Mouse (Mus musculus): ENCODE measurements around the gene Mxd4.
A peak's percentile ranks its signal among the peaks of the same experiment; 100 is the strongest.

The Mxd4 gene

DNA sequence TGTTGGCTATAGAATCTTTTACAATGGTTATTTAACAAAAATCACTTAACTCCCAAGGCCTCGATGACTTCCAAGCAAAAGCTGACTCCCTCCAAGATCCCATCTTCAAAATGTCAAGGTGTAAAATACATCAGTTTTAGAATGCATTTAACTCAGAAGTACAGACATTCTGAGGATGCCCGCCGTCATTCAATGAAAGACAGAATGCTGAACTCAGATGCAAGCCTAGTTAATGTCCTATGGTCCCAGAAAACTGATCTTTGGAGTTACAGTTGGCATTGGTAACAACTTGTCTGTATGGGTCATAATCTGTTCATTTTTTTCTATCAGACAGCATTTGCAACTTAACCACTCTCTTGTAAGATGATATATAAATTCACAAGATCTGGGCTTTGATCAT, 17.6 kb downstream of the Mxd4 start:
- no peak for DNase-seq (ENCODE audit: low spot score)

DNA sequence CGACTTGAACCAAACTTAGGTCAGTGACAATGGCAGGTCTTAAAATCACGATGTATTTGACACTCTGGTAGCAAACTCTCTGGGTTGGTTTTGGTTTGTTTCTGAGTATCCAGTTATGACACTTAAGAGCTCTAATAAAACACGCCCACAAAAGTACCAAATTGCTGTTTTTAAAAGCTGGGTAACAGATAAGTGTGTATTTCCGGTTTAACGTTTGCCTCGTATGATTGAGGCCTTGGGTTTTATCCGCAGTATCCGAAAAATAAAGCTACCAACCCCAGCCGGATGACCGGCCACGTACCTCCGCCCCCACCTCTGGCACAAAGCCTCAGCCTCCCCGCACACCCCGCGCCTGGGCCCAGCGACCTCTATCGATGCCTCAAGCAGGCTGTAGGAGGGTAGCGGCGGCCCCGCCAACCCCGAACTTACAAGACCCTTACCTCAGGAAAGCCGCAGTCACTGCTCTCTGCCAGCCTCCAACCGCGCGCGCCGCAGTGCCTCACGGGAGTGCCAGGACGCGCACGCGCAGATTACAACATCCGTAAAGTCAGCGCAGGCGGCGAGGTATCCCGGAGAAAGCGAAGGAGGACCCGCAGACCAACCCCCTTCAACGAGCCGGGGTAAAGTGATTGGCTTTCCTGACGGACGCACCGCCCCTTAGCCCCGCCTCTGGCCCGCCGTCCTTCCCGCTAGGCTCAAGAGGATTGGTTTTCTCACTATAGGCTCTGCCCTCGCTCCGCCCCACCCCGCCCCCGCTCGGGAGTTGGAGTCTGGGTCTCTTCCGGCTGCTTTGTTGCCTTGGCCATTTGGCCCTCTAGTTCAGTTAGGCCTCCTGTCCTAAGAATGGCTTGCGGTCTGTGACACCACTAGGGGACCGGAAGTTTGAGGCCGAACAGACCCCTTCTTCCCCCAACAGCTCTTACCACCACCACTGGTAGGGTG, 18.3 kb downstream of the Mxd4 start, which contains the start of the genes Poln and Haus3:
Poln (minus strand) TSS at position 499 of the 942 bp plus-strand sequence.
Haus3 (minus strand) TSS at position 578 of the 942 bp plus-strand sequence.
- peak; percentile 96 for DNase-seq (ENCODE audit: low spot score)

DNA sequence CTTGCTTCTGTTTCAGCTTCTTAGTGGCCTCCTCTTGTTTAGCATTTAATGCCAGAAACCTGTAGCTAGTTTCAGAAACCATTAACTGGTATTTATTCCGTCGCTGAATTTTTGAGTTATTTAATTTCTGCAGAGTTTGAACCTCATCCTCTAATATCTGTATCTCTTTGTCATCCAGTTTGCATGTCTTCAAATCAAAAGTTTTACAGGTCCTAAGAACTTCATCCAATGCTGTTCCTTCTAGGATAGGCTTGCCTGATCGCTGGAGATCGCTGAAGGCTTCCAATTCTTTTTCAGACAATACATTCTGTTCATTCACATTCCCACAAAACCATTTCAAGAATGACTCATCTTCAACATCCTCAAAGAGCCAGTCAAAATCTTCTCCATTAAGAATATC, 19.7 kb downstream of the Mxd4 start:
- DNase-seq (ENCODE audit: low spot score), result no peak

- DNase-seq (ENCODE audit: low spot score), result no peak
Observed at GRCm38 (mm10) chr5:34165793-34166192, 21.7 kb downstream of the Mxd4 start.

- no peak for DNase-seq (ENCODE audit: low spot score)
Observed at GRCm38 (mm10) chr5:34148476-34148875, 39.0 kb downstream of the Mxd4 start.

DNA sequence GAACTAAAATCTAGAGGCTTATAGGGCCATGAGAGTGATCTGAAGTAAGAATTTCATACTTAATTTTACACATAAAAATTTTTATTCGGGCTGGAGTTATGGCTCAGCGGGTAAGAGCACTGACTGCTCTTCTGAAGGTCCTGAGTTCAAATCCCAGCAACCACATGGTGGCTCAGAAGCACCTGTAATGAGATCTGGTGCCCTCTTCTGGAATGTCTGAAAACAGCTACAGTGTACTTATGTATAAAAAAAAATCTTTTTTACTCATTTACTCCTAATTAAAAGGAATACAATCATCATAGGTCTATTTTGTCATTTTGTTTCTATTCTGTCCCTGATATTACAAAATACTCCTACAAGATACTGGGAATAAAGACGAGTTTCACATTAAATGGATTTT, 40.0 kb downstream of the Mxd4 start:
- no peak for DNase-seq (ENCODE audit: low spot score)

DNA sequence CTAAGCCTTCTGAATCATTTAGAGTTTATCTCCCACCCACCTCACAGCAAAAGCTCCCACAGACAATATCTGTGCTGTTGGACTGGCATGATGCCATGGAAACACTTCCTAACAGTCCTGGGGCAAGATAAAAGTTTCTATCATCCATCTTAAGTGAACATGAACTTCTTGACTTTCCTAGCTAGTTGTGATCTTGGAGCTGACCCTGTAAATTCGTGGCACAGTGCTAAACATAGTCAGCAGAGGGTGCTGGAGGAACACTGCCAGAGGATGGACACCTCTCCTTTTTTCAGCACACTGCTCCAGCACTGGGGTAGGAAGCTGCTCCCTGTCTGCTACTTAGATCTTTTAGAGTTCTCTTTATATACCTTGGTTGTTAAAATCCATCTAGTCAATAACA, 47.8 kb downstream of the Mxd4 start:
- DNase-seq (ENCODE audit: low spot score), result peak; percentile 13

GRCm38 (mm10) chr5:34132731-34133130, 54.8 kb downstream of the Mxd4 start:
- no peak for DNase-seq (ENCODE audit: low spot score)

GRCm38 (mm10) chr5:34124131-34124530, 63.4 kb downstream of the Mxd4 start:
- DNase-seq (ENCODE audit: low spot score), result no peak
